Mouse (Mus musculus): ENCODE results near the gene Wnt1.

- TF ChIP-seq CTCF (IDR thresholded peaks at IDR 0.05; ENCODE audit: insufficient read depth, low read length) (no peak), POLR2A (IDR thresholded peaks at IDR 0.05; ENCODE audit: borderline replicate concordance, extremely low read depth, low read depth, low read length) (no peak)
Measured at GRCm38 (mm10) chr15:98791771-98792170, 2.1 kb downstream of the Wnt1 start.

Measured in lung, adult 2 months (tissue).